Mouse (Mus musculus): ENCODE measurements at regions not wholly inside any gene's neighbourhood (a gene's known extent, or its start where the extent isn't known, plus 50 kb on each side); places are given as distances from the start of the nearest gene placed in this dataset.

DNA sequence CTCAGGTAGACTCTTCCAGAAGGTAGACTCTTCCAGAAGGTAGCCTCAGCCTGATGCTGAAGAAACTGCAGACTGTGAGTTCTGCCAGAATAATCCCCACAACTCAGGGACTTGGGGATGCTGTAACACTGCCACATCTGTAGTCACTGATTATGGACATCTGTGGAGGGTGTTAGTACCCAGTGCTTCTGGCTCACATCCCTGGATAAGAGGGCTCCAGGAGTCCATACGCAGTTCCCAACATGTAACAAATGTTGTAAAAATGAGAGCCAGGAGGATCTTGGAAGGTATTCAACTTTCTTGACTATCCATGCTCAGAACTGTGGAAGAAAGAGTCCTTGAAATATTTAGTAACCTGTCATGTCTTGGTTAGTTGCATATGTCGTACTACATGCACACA lies 200.7 kb upstream of the Rnd3 start:
- no peak for TF ChIP-seq FOSL1 (IDR thresholded peaks at IDR 0.05; ENCODE audit: insufficient read depth, low read length, poor library complexity, severe bottlenecking)
- no peak for TF ChIP-seq USF1 (IDR thresholded peaks at IDR 0.05; ENCODE audit: low read depth)
- TF ChIP-seq MYOD1 (IDR thresholded peaks at IDR 0.05; ENCODE audit: control insufficient read depth, insufficient read length, low read depth) = no peak
- TF ChIP-seq MAX (IDR thresholded peaks at IDR 0.05) = no peak
- TF ChIP-seq CEBPB (IDR thresholded peaks at IDR 0.05; ENCODE audit: low read depth) = no peak
- TF ChIP-seq MYOG (IDR thresholded peaks at IDR 0.05; ENCODE audit: control insufficient read depth, extremely low read depth, insufficient read length) = no peak
- TF ChIP-seq CTCF (IDR thresholded peaks at IDR 0.05; ENCODE audit: control insufficient read depth, insufficient read depth, insufficient read length) = no peak
- H3K27me3 ChIP-seq (ENCODE audit: control insufficient read depth, insufficient read depth, insufficient read length) = no peaks in the 10 kb centered on the region
- H3K79me2 ChIP-seq (ENCODE audit: control insufficient read depth, insufficient read depth) = no peaks in the 10 kb centered on the region
- no peak overlapping the region for H3K4me3 ChIP-seq (ENCODE audit: insufficient read depth, poor library complexity, severe bottlenecking)
- H3ac ChIP-seq (ENCODE audit: control insufficient read depth, insufficient read length, low read depth) = no peak overlapping the region
- H3K36me3 ChIP-seq (ENCODE audit: control insufficient read depth, insufficient read depth) = no peaks in the 10 kb centered on the region
- no peaks in the 10 kb centered on the region for H3K79me3 ChIP-seq (ENCODE audit: low read depth)

DNA sequence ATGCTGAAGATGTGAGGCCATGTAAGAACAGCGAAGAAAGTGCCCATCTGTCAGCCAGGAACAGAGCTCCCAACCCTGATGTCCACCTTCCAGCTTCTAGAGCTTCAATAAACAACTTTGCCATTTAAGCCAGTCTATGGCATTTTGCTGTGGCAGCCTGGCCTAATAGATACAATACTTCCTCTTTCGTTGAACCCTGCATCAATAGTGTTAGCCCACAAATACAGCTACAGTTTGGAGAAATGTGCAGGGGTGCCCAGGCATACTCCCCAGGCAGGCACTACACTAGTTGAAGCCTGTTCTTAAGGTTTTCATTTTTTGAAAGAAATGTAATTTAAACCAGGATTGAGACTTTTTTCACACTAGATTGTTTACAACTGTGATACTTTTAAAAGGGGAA lies 199.9 kb upstream of the Rnd3 start:
- TF ChIP-seq MAX (IDR thresholded peaks at IDR 0.05) (no peak), USF1 (IDR thresholded peaks at IDR 0.05; ENCODE audit: low read depth) (no peak), MYOD1 (IDR thresholded peaks at IDR 0.05; ENCODE audit: control insufficient read depth, insufficient read length, low read depth) (no peak), CTCF (IDR thresholded peaks at IDR 0.05; ENCODE audit: control insufficient read depth, insufficient read depth, insufficient read length) (no peak), CEBPB (IDR thresholded peaks at IDR 0.05; ENCODE audit: low read depth) (no peak), FOSL1 (IDR thresholded peaks at IDR 0.05; ENCODE audit: insufficient read depth, low read length, poor library complexity, severe bottlenecking) (no peak), MYOG (IDR thresholded peaks at IDR 0.05; ENCODE audit: control insufficient read depth, extremely low read depth, insufficient read length) (no peak)
- H3ac ChIP-seq (ENCODE audit: control insufficient read depth, insufficient read length, low read depth) = no peak overlapping the region
- H3K4me3 ChIP-seq (ENCODE audit: insufficient read depth, poor library complexity, severe bottlenecking) = no peak overlapping the region
- H3K27me3 ChIP-seq (ENCODE audit: control insufficient read depth, insufficient read depth, insufficient read length) = no peaks in the 10 kb centered on the region
- no peaks in the 10 kb centered on the region for H3K36me3 ChIP-seq (ENCODE audit: control insufficient read depth, insufficient read depth)
- H3K79me2 ChIP-seq (ENCODE audit: control insufficient read depth, insufficient read depth) = no peaks in the 10 kb centered on the region
- H3K79me3 ChIP-seq (ENCODE audit: low read depth) = no peaks in the 10 kb centered on the region

DNA sequence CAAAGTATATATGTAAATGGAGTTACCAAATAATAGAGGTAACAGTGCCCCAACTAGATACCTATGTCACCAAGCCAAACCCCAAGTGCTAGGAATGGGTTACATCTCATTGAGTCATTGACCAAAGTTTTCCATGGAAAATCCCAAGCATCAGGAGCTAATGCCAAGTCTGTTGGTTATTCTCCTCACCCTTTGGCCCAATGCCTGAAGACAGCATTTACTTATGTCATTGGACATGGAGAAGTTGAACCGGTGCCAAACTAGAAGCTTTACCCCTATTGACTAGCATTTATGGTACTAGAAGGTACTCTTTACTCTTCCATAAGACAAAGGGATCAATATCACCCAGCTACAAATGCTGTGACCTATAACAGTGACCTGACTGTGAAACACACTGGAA lies 198.2 kb upstream of the Rnd3 start:
- Histone ChIP-seq H3K4me3 (ENCODE audit: insufficient read depth, poor library complexity, severe bottlenecking) (no peak overlapping the region), H3ac (ENCODE audit: control insufficient read depth, insufficient read length, low read depth) (no peak overlapping the region), H3K27me3 (ENCODE audit: control insufficient read depth, insufficient read depth, insufficient read length) (no peaks in the 10 kb centered on the region), H3K79me2 (ENCODE audit: control insufficient read depth, insufficient read depth) (no peaks in the 10 kb centered on the region), H3K36me3 (ENCODE audit: control insufficient read depth, insufficient read depth) (no peaks in the 10 kb centered on the region), H3K79me3 (ENCODE audit: low read depth) (no peaks in the 10 kb centered on the region)
- TF ChIP-seq FOSL1 (IDR thresholded peaks at IDR 0.05; ENCODE audit: insufficient read depth, low read length, poor library complexity, severe bottlenecking) (no peak), CTCF (IDR thresholded peaks at IDR 0.05; ENCODE audit: control insufficient read depth, insufficient read depth, insufficient read length) (no peak), MYOG (IDR thresholded peaks at IDR 0.05; ENCODE audit: control insufficient read depth, extremely low read depth, insufficient read length) (no peak), USF1 (IDR thresholded peaks at IDR 0.05; ENCODE audit: low read depth) (no peak), MAX (IDR thresholded peaks at IDR 0.05) (no peak)

DNA sequence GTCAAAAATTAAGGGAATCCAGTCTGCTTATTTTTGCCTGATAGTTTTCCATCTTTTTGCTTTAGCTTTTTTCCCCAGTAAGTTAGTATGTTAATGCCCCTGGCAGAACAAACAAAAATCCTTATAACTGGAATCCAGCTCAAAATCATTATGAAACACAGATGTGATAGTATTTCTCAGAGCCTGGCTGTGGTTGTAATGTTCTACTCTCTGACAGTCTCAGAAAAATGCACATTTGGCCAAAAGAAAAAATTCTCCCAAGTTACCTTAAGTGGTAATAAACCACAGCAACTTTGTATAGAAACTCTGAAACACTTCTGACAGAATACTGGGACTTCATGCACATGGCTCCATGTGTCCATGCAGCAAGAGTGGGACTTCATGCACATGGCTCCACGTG lies 193.5 kb upstream of the Rnd3 start:
- TF ChIP-seq MYOD1 (IDR thresholded peaks at IDR 0.05; ENCODE audit: control insufficient read depth, insufficient read length, low read depth) = no peak
- TF ChIP-seq CEBPB (IDR thresholded peaks at IDR 0.05; ENCODE audit: low read depth) = no peak
- no peak for TF ChIP-seq CTCF (IDR thresholded peaks at IDR 0.05; ENCODE audit: control insufficient read depth, insufficient read depth, insufficient read length)
- TF ChIP-seq FOSL1 (IDR thresholded peaks at IDR 0.05; ENCODE audit: insufficient read depth, low read length, poor library complexity, severe bottlenecking) = no peak
- TF ChIP-seq MAX (IDR thresholded peaks at IDR 0.05) = no peak
- no peak for TF ChIP-seq USF1 (IDR thresholded peaks at IDR 0.05; ENCODE audit: low read depth)
- TF ChIP-seq MYOG (IDR thresholded peaks at IDR 0.05; ENCODE audit: control insufficient read depth, extremely low read depth, insufficient read length) = no peak
- no peaks in the 10 kb centered on the region for H3K79me2 ChIP-seq (ENCODE audit: control insufficient read depth, insufficient read depth)
- no peaks in the 10 kb centered on the region for H3K79me3 ChIP-seq (ENCODE audit: low read depth)
- H3K36me3 ChIP-seq (ENCODE audit: control insufficient read depth, insufficient read depth) = no peaks in the 10 kb centered on the region
- no peak overlapping the region for H3K4me3 ChIP-seq (ENCODE audit: insufficient read depth, poor library complexity, severe bottlenecking)
- H3ac ChIP-seq (ENCODE audit: control insufficient read depth, insufficient read length, low read depth) = no peak overlapping the region
- no peaks in the 10 kb centered on the region for H3K27me3 ChIP-seq (ENCODE audit: control insufficient read depth, insufficient read depth, insufficient read length)

DNA sequence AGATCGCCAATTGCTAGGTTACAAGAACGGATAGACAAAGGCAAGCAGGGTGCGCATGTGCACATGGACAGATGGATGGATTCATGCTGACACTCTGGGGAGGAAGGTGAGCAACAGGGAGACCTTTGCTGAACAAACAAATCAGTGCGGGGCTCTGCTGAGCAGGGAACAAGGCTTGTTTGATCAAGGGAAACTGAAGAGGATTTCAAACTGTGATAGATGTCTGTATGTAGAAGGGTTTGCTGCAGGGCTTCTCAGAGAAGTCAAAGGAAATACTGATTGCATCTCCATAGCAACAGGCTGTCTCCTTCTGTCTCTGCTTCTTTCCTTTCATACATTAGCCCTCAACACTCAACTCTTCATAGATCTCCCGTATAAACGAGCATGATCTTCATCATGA lies 185.5 kb upstream of the Rnd3 start:
- no peaks in the 10 kb centered on the region for H3K79me2 ChIP-seq (ENCODE audit: control insufficient read depth, insufficient read depth)
- H3K79me3 ChIP-seq (ENCODE audit: low read depth) = no peaks in the 10 kb centered on the region
- no peak overlapping the region for H3K4me3 ChIP-seq (ENCODE audit: insufficient read depth, poor library complexity, severe bottlenecking)
- no peak overlapping the region for H3ac ChIP-seq (ENCODE audit: control insufficient read depth, insufficient read length, low read depth)
- peaks cover 3% of the 10 kb centered on the region for H3K27me3 ChIP-seq (ENCODE audit: control insufficient read depth, insufficient read depth, insufficient read length)
- TF ChIP-seq MYOG (IDR thresholded peaks at IDR 0.05; ENCODE audit: control insufficient read depth, extremely low read depth, insufficient read length) = no peak
- TF ChIP-seq MAX (IDR thresholded peaks at IDR 0.05) = no peak
- TF ChIP-seq USF1 (IDR thresholded peaks at IDR 0.05; ENCODE audit: low read depth) = no peak
- TF ChIP-seq MYOD1 (IDR thresholded peaks at IDR 0.05; ENCODE audit: control insufficient read depth, insufficient read length, low read depth) = no peak
- TF ChIP-seq FOSL1 (IDR thresholded peaks at IDR 0.05; ENCODE audit: insufficient read depth, low read length, poor library complexity, severe bottlenecking) = no peak
- TF ChIP-seq CTCF (IDR thresholded peaks at IDR 0.05; ENCODE audit: control insufficient read depth, insufficient read depth, insufficient read length) = no peak
- H3K36me3 ChIP-seq (ENCODE audit: control insufficient read depth, insufficient read depth) = no peaks in the 10 kb centered on the region

DNA sequence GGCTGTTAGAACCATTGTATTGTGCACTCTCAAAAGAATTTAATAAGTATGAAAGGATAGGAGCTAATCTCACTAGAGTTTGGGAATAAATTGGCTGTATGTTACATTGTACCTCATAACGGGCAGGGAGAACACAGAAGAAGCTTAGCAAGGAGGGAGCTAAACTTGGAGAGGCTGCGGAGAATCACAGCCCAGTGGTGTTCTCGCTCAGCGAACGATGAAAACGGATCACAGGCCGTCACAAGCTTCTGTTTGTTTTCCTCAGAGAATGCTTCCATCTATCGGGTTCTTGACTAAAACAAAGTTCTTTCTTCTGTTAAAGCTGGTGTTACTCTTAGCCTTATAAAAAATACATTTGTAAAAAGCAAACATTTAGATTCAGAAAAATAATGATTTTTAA lies 178.2 kb upstream of the Rnd3 start:
- Histone ChIP-seq H3K79me2 (ENCODE audit: control insufficient read depth, insufficient read depth) (no peaks in the 10 kb centered on the region), H3K4me3 (ENCODE audit: insufficient read depth, poor library complexity, severe bottlenecking) (no peak overlapping the region), H3K36me3 (ENCODE audit: control insufficient read depth, insufficient read depth) (no peaks in the 10 kb centered on the region), H3K27me3 (ENCODE audit: control insufficient read depth, insufficient read depth, insufficient read length) (no peaks in the 10 kb centered on the region), H3K79me3 (ENCODE audit: low read depth) (no peaks in the 10 kb centered on the region), H3ac (ENCODE audit: control insufficient read depth, insufficient read length, low read depth) (no peak overlapping the region)
- TF ChIP-seq MYOG (IDR thresholded peaks at IDR 0.05; ENCODE audit: control insufficient read depth, extremely low read depth, insufficient read length) (no peak), FOSL1 (IDR thresholded peaks at IDR 0.05; ENCODE audit: insufficient read depth, low read length, poor library complexity, severe bottlenecking) (no peak), CTCF (IDR thresholded peaks at IDR 0.05; ENCODE audit: control insufficient read depth, insufficient read depth, insufficient read length) (no peak), USF1 (IDR thresholded peaks at IDR 0.05; ENCODE audit: low read depth) (no peak), CEBPB (IDR thresholded peaks at IDR 0.05; ENCODE audit: low read depth) (no peak), MYOD1 (IDR thresholded peaks at IDR 0.05; ENCODE audit: control insufficient read depth, insufficient read length, low read depth) (no peak), MAX (IDR thresholded peaks at IDR 0.05) (no peak)

Measured in C2C12 (cell line).